Mouse (Mus musculus): ENCODE data around the gene Tspan5.

Gene Tspan5

GRCm38 (mm10) chr3:138773871-138774606 lies 32.0 kb downstream of the Tspan5 start:
- no peak for DNase-seq (ENCODE audit: low spot score)

- DNase-seq (ENCODE audit: low spot score) = no peak
Measured at GRCm38 (mm10) chr3:138774607-138774943, 32.6 kb downstream of the Tspan5 start.

GRCm38 (mm10) chr3:138775926-138776715 lies 34.1 kb downstream of the Tspan5 start:
- DNase-seq (ENCODE audit: low spot score) = no peak

DNA sequence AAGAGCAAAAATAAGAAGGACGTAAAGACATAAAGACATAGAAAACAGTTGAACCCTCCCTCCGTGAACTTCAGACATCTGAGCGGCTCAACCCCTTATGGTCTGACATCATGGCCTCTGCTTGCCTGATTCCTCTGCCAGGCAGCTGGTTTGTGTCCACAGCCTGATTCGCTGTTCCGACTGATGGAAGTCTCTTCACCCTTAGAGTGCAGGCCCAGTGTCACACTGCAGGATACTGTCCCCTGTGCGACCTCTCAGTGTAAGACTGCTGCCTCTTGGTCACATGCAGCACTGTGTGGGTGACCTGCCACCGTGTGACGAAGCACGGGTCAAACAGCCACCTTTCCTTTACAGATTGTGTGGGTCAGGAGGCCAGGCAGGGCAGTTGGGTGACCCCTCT lies 39.5 kb downstream of the Tspan5 start:
- DNase-seq (ENCODE audit: low spot score) = no peak

GRCm38 (mm10) chr3:138783859-138784640 lies 42.1 kb downstream of the Tspan5 start:
- no peak for DNase-seq (ENCODE audit: low spot score)

- no peak for DNase-seq (ENCODE audit: low spot score)
Measured at GRCm38 (mm10) chr3:138784641-138785025, 42.6 kb downstream of the Tspan5 start.

DNA sequence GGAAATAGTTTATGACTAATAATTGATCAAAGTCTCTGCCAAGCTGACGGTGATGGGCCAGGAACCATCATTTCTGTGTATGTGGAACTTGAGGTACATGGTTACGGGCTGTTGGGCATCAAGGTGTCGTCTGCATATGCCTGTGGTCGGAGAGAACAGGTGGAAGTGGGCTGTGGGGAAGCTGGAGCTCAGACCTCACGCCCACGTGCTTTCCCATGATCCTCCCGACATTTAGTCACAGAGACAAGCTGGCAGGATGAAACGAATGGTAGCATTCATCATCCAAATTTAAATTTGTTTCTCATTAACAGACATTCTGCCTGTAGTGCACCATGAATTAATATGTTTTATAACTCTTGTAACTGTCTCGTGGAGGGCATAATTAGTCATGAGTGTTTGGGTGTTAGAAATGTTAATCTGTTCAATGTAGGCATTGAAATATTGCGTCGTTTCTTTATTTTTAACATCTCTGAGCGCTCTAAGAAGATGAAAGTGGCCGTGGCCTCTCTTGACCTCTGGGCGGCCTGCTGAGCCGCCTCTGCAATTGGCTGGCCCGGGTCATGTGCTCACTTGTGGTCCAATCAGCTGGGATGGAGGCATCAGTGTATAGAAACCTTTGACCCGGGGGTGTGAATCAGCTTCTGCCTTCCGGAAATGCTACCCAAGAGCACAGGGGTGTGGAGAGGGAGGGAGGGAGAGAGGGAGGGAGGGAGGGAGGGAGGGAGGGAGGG lies 45.9 kb downstream of the Tspan5 start:
- peak; percentile 58 for DNase-seq (ENCODE audit: low spot score)

DNA sequence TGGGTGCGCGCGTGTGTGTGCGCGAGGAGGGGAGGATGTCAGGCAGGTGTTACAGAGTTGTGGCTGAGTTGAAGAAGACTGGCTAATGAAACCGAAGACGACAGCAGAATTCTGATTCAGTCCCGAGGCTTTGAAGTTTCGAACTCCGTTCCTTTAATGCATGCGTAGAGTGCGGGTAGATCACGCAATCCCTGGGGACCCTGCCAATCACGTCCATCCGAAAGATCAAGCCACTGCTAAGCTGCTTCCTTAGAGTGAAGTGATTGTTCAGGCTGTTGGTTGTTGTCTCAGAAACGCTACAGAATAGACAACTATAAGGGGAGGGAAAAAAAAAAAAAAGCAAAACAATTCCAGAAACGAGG lies 46.5 kb downstream of the Tspan5 start:
- DNase-seq (ENCODE audit: low spot score) = no peak

DNA sequence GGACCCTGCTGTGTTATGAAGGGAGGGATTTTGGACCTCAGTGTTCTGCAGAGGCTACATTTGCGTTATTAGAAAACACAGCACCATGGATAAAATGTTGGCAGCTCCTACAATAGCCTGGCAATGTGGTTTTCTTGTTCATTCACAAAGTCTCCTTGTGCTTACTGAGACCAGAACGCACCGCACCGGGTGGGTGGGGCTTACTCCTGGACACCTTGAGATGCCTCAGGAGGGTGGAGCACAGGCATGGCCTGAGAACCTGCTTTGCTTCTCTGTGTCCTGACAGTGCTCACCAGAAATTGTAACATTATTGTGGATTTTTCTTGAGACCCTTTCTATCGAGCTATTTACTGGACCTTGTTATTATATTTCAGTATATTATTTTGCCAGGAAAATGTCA lies 47.3 kb downstream of the Tspan5 start:
- DNase-seq (ENCODE audit: low spot score) = no peak

DNA sequence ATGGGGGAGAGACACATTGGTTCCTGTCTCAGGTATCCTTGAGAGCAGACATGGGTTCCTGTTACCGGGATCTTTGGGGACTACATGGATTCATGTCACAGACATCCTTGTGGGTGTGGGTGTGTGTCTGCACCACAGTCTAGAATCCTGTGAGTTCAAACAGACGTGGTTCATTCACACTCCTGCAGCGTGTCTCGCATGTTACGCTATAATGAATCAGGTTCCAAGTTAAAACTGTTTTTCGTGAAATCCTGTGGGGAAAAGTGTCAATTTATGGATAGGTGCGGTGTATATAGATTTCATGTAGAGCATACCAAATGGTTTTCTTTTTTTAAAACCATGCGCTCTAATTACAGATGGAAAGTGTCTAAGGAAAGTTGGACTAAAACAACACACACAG lies 52.5 kb downstream of the Tspan5 start:
- DNase-seq (ENCODE audit: low spot score) = no peak

- DNase-seq (ENCODE audit: low spot score) = no peak
Measured at GRCm38 (mm10) chr3:138795951-138796350, 54.0 kb downstream of the Tspan5 start.

DNA sequence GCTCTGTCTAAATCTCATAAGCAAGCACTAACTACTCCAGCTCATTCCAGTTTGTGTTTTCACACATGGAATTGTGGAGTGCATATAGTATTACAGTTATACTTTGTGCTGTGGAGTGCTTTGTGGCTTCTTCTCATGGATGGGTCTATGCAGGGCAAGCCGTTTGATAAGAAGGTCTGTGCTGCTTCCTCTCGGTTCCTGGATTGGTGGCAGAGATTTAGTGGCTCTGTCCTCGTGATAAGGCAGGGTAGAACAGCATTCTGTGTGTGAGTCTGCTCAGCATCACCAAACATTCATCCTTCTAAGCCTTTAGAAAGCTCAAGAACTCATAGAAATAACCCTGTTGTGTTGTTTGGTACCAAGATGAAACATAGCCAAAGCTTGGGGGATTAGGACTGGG lies 54.6 kb downstream of the Tspan5 start:
- DNase-seq (ENCODE audit: low spot score) = no peak

DNA sequence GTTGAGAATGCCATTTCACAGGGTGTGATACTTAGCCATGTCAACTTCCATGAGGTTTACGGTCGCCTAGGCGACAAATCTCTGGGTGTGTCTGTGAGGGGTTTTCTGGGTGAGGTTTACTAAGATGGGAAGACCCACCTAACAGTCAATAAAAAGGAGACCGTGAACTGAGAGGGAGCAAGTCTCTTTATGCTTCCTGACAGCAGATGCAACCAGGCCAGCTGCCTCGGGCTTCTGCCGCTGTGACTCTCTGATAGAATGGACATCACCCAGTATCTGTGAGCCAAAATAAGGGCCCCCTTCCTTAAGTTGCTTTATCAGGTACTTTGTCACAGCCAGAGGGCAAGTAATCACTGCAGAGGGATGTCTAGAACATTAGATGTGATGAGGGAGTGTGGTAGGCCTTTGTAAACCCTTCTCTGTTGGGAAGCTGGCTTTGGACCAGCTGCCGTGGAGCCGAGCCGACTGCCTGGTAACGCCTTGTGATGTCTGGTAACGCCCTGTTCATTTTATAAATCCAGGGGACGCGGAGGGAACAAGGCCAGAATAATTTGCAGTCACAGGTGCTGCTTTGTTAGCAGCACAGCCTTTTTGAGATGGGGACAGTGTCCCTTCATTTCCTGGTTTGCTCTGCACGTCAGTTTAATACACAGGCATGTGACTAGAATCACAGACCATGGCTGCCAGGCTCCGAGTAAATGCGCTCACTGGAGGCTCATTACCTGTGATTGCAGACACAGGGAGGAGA lies 58.8 kb downstream of the Tspan5 start:
- peak; percentile 63 for DNase-seq (ENCODE audit: low spot score)

DNA sequence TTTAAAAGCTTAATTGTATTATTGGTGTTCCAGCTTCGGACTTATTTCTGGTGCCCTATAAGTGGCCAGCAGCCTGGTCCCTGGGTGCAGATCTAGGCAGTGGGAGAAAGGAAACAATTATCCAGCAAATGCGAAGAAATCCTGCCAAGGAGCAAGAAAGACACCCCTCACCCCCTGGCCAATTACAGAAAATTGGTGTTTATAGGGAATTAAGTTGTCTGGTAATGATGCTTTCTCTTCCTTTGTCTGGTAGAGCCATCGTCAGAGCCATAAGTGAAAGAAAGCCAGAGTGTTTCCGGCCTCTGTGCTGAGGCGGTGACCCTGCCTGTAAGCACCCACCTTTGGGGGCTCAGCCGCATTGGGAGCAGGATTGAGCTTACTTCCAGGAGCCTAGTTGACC lies 59.7 kb downstream of the Tspan5 start:
- no peak for DNase-seq (ENCODE audit: low spot score)

- no peak for DNase-seq (ENCODE audit: low spot score)
Measured at GRCm38 (mm10) chr3:138802722-138803443, 60.9 kb downstream of the Tspan5 start.

- no peak for DNase-seq (ENCODE audit: low spot score)
Measured at GRCm38 (mm10) chr3:138803444-138804085, 61.6 kb downstream of the Tspan5 start.

- no peak for DNase-seq (ENCODE audit: low spot score)
Measured at GRCm38 (mm10) chr3:138804104-138805048, 62.4 kb downstream of the Tspan5 start.

GRCm38 (mm10) chr3:138807795-138808194 lies 65.8 kb downstream of the Tspan5 start:
- no peak for DNase-seq (ENCODE audit: low spot score)

GRCm38 (mm10) chr3:138809509-138809908 lies 67.5 kb downstream of the Tspan5 start:
- no peak for DNase-seq (ENCODE audit: low spot score)

Measured in layer of hippocampus, adult 11-12 months (tissue).